17 mouse cellular contexts compared by ENCODE assay signal in the genomic region with DNA sequence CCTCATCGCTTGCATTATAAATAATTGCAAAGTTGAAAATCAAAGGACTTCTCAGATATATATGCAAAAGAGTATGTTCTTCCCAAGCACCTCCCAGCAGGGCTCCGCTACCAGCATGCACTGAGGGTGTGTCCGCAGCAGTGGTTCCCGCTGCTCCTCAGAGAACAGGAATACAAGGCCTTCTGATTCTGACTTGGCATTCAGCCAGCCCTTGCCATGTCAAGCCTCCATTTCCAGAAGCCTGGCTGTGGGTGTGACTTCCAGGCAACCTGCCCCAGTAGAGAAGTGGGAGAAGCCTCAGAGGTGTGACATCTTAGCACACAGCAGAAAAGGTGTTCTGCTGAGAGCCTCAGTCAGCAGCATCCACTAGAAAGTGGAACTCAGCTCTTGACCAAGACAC.
A peak's percentile ranks its signal among the peaks of the same experiment; 100 is the strongest.
DNase-seq lines count a peak whose midpoint lies in the region; ATAC-seq lines count a peak whose summit lies in the region.
"Had no signal": no experiment of that assay in that cellular context is flagged by ENCODE, and none has a peak within 500 bp of the region (broad histone marks: within the 10 kb centered on the region; RNA-seq: fewer than 3 reads in every experiment).

No protein-coding gene starts in this region.

- DNase-seq in forebrain, embryonic 14.5 days (ENCODE audit: low spot score) = peak; percentile 26
- DNase-seq in retina, postnatal 1 day = peak; percentile 9
- DNase-seq in retina, embryonic 14.5 days (ENCODE audit: low spot score) = no peak
- peak; percentile 52 to 55 for DNase-seq in cerebellum, adult 18-20 months
- no peak for DNase-seq in ovary, postnatal 36 days (ENCODE audit: low spot score)
- DNase-seq: heart, adult 18-20 months; kidney, adult 11 months; kidney, postnatal 36 days had no signal

- no peaks in the 10 kb centered on the region for H3K27me3 ChIP-seq in forebrain, embryonic 14.5 days (replicated peaks; ENCODE audit: control insufficient read depth, insufficient read depth, low read length)
- no peaks in the 10 kb centered on the region for H3K27me3 ChIP-seq in forebrain, embryonic 13.5 days
- no peaks in the 10 kb centered on the region for H3K27me3 ChIP-seq in kidney, embryonic 15.5 days
- H3K27me3 ChIP-seq: heart, embryonic 15.5 days; hindbrain, embryonic 13.5 days; lung, embryonic 15.5 days; neural tube, embryonic 12.5 days; stomach, embryonic 15.5 days had no signal

- H3K4me2 ChIP-seq in forebrain, embryonic 14.5 days (ENCODE audit: low read length) = no peak overlapping the region
- H3K4me2 ChIP-seq in forebrain, embryonic 13.5 days = no peak overlapping the region
- no peak overlapping the region for H3K4me2 ChIP-seq in kidney, embryonic 15.5 days
- H3K4me2 ChIP-seq: heart, embryonic 15.5 days; hindbrain, embryonic 13.5 days; liver, embryonic 11.5 days; lung, embryonic 15.5 days; neural tube, embryonic 12.5 days; stomach, embryonic 15.5 days had no signal

- H3K4me3 ChIP-seq in forebrain, embryonic 14.5 days (ENCODE audit: low read depth, low read length) = no peak overlapping the region
- H3K4me3 ChIP-seq in forebrain, embryonic 13.5 days = no peak overlapping the region
- H3K4me3 ChIP-seq in kidney, embryonic 15.5 days (replicated peaks) = no peak overlapping the region
- H3K4me3 ChIP-seq: erythroblast, embryonic 14.5 days; heart, embryonic 15.5 days; hindbrain, embryonic 13.5 days; lung, embryonic 15.5 days; neural tube, embryonic 12.5 days; stomach, embryonic 15.5 days had no signal

- no peak overlapping the region for H3K27ac ChIP-seq in forebrain, embryonic 14.5 days (ENCODE audit: low read depth, low read length)
- H3K27ac ChIP-seq in forebrain, embryonic 13.5 days = no peak overlapping the region
- H3K27ac ChIP-seq in kidney, embryonic 15.5 days = no peak overlapping the region
- H3K27ac ChIP-seq: heart, embryonic 15.5 days; hindbrain, embryonic 13.5 days; lung, embryonic 15.5 days; neural tube, embryonic 12.5 days; stomach, embryonic 15.5 days had no signal

- no peaks in the 10 kb centered on the region for H3K4me1 ChIP-seq in forebrain, embryonic 14.5 days (ENCODE audit: control insufficient read depth, insufficient read depth, low read length)
- 0 out of 2 replicates have a peak, but pooled peaks cover 4% of the 10 kb centered on the region for H3K4me1 ChIP-seq in forebrain, embryonic 13.5 days
- no peaks in the 10 kb centered on the region for H3K4me1 ChIP-seq in kidney, embryonic 15.5 days
- H3K4me1 ChIP-seq: heart, embryonic 15.5 days; hindbrain, embryonic 13.5 days; lung, embryonic 15.5 days; neural tube, embryonic 12.5 days; stomach, embryonic 15.5 days had no signal

- no peaks in the 10 kb centered on the region for H3K36me3 ChIP-seq in forebrain, embryonic 14.5 days (ENCODE audit: control insufficient read depth, insufficient read depth, low read length)
- H3K36me3 ChIP-seq in forebrain, embryonic 13.5 days (ENCODE audit: poor library complexity, severe bottlenecking) = no peaks in the 10 kb centered on the region
- H3K36me3 ChIP-seq in kidney, embryonic 15.5 days = no peaks in the 10 kb centered on the region
- H3K36me3 ChIP-seq: heart, embryonic 15.5 days; lung, embryonic 15.5 days; neural tube, embryonic 12.5 days; stomach, embryonic 15.5 days had no signal

- ATAC-seq in forebrain, embryonic 14.5 days = no peak
- no peak for ATAC-seq in forebrain, embryonic 13.5 days
- ATAC-seq in kidney, embryonic 15.5 days (replicated peaks; ENCODE audit: low FRiP score) = no peak

- H3K9me3 ChIP-seq in forebrain, embryonic 14.5 days (replicated peaks; ENCODE audit: control insufficient read depth, low read length) = no peaks in the 10 kb centered on the region
- H3K9me3 ChIP-seq in forebrain, embryonic 13.5 days (replicated peaks) = no peaks in the 10 kb centered on the region
- no peaks in the 10 kb centered on the region for H3K9me3 ChIP-seq in kidney, embryonic 15.5 days (replicated peaks)
- H3K9me3 ChIP-seq: heart, embryonic 15.5 days; hindbrain, embryonic 13.5 days; lung, embryonic 15.5 days; neural tube, embryonic 12.5 days; stomach, embryonic 15.5 days had no signal

- 67% methylated on average over 4 of the region's 4 CpGs for WGBS in forebrain, embryonic 14.5 days
- WGBS in forebrain, embryonic 13.5 days = 82% methylated on average over 4 of the region's 4 CpGs
- WGBS in kidney, embryonic 15.5 days = 88% methylated on average over 4 of the region's 4 CpGs

- no peak overlapping the region for H3K9ac ChIP-seq in forebrain, embryonic 14.5 days (ENCODE audit: low read length)
- no peak overlapping the region for H3K9ac ChIP-seq in forebrain, embryonic 13.5 days
- H3K9ac ChIP-seq in kidney, embryonic 15.5 days = no peak overlapping the region
- H3K9ac ChIP-seq: heart, embryonic 15.5 days; hindbrain, embryonic 13.5 days; lung, embryonic 15.5 days; neural tube, embryonic 12.5 days; stomach, embryonic 15.5 days had no signal

Comparison
In these comparisons a context has a peak if more than half of its experiments do, and no peak if none do; other contexts are left out.
1. DNase-seq: peak in forebrain, embryonic 14.5 days (single experiment), retina, postnatal 1 day (single experiment) and cerebellum, adult 18-20 months (2 of 2); none in retina, embryonic 14.5 days (single experiment) and ovary, postnatal 36 days (single experiment).